27 mouse cellular contexts compared by ENCODE assay signal in genomic region chr8:104944665-104945064, GRCm38 (mm10). TPM values are rescaled to one million over a fixed set of nuclear protein-coding genes. Genes with fewer than 3 reads are reported as not detected.
A peak's percentile ranks its signal among the peaks of the same experiment; 100 is the strongest.
DNase-seq lines count a peak whose midpoint lies in the region; ATAC-seq and TF ChIP-seq lines count a peak whose summit lies in the region.
"Had no signal": no experiment of that assay in that cellular context is flagged by ENCODE, and none has a peak within 500 bp of the region (broad histone marks: within the 10 kb centered on the region; RNA-seq: fewer than 3 reads in every experiment).

No protein-coding gene starts in this region.

- ATAC-seq in intestine, postnatal 0 days: no peak
- ATAC-seq in intestine, embryonic 16.5 days: no peak
- ATAC-seq in liver, postnatal 0 days: no peak
- ATAC-seq: forebrain, embryonic 14.5 days; hindbrain, embryonic 16.5 days had no signal

- no peak overlapping the region for H3K9ac ChIP-seq in intestine, postnatal 0 days (ENCODE audit: low read depth, low read length)
- no peak overlapping the region for H3K9ac ChIP-seq in intestine, embryonic 16.5 days (ENCODE audit: low read depth, low read length)
- no peak overlapping the region for H3K9ac ChIP-seq in liver, postnatal 0 days (replicated peaks)
- H3K9ac ChIP-seq: embryonic facial prominence, embryonic 15.5 days; heart, embryonic 13.5 days; hindbrain, embryonic 12.5 days had no signal

- H3K27ac ChIP-seq in intestine, postnatal 0 days (ENCODE audit: low read depth, low read length): no peak overlapping the region
- no peak overlapping the region for H3K27ac ChIP-seq in intestine, embryonic 16.5 days (ENCODE audit: low read length)
- H3K27ac ChIP-seq in layer of hippocampus, adult 2 months: no peak overlapping the region
- no peak overlapping the region for H3K27ac ChIP-seq in liver, postnatal 0 days (ENCODE audit: low read depth)
- H3K27ac ChIP-seq: embryonic facial prominence, embryonic 15.5 days; forebrain, embryonic 10.5 days; heart, embryonic 13.5 days; hindbrain, embryonic 12.5 days had no signal

- WGBS in intestine, postnatal 0 days: 82% methylated on average over 2 of the region's 2 CpGs
- 71% methylated on average over 2 of the region's 2 CpGs for WGBS in intestine, embryonic 16.5 days
- 78% methylated on average over 2 of the region's 2 CpGs for WGBS in liver, postnatal 0 days (ENCODE audit: insufficient replicate concordance)

- no peaks in the 10 kb centered on the region for H3K36me3 ChIP-seq in intestine, postnatal 0 days (ENCODE audit: control insufficient read depth, insufficient read depth)
- no peaks in the 10 kb centered on the region for H3K36me3 ChIP-seq in intestine, embryonic 16.5 days (ENCODE audit: control insufficient read depth, insufficient read depth, low read length)
- H3K36me3 ChIP-seq in liver, postnatal 0 days (replicated peaks; ENCODE audit: insufficient read depth, low read length): no peaks in the 10 kb centered on the region
- H3K36me3 ChIP-seq: embryonic facial prominence, embryonic 15.5 days; forebrain, embryonic 10.5 days; heart, embryonic 13.5 days; hindbrain, embryonic 12.5 days had no signal

- no peaks in the 10 kb centered on the region for H3K9me3 ChIP-seq in intestine, postnatal 0 days (ENCODE audit: control insufficient read depth)
- no peaks in the 10 kb centered on the region for H3K9me3 ChIP-seq in intestine, embryonic 16.5 days (ENCODE audit: control insufficient read depth, low read length)
- H3K9me3 ChIP-seq in liver, postnatal 0 days (ENCODE audit: low read length): no peaks in the 10 kb centered on the region
- H3K9me3 ChIP-seq: embryonic facial prominence, embryonic 15.5 days; forebrain, embryonic 10.5 days; heart, embryonic 13.5 days; hindbrain, embryonic 12.5 days had no signal

- no peaks in the 10 kb centered on the region for H3K27me3 ChIP-seq in intestine, postnatal 0 days (replicated peaks; ENCODE audit: control insufficient read depth, insufficient read depth, low read length)
- no peaks in the 10 kb centered on the region for H3K27me3 ChIP-seq in intestine, embryonic 16.5 days (replicated peaks; ENCODE audit: control insufficient read depth, insufficient read depth, low read length)
- no peaks in the 10 kb centered on the region for H3K27me3 ChIP-seq in liver, postnatal 0 days (ENCODE audit: insufficient read depth, low read length)
- H3K27me3 ChIP-seq: embryonic facial prominence, embryonic 15.5 days; heart, embryonic 13.5 days; hindbrain, embryonic 12.5 days had no signal

- H3K4me1 ChIP-seq in intestine, postnatal 0 days (replicated peaks; ENCODE audit: control insufficient read depth, insufficient read depth, low read length): no peaks in the 10 kb centered on the region
- H3K4me1 ChIP-seq in intestine, embryonic 16.5 days (ENCODE audit: control insufficient read depth, insufficient read depth, low read length): no peaks in the 10 kb centered on the region
- H3K4me1 ChIP-seq in liver, postnatal 0 days (ENCODE audit: insufficient read depth): no peaks in the 10 kb centered on the region
- H3K4me1 ChIP-seq: embryonic facial prominence, embryonic 15.5 days; heart, embryonic 13.5 days; hindbrain, embryonic 12.5 days had no signal

- H3K4me2 ChIP-seq in intestine, postnatal 0 days (replicated peaks; ENCODE audit: low read depth): no peak overlapping the region
- no peak overlapping the region for H3K4me2 ChIP-seq in intestine, embryonic 16.5 days (ENCODE audit: low read depth, low read length)
- no peak overlapping the region for H3K4me2 ChIP-seq in liver, postnatal 0 days (ENCODE audit: low read depth, low read length)
- H3K4me2 ChIP-seq: embryonic facial prominence, embryonic 15.5 days; heart, embryonic 13.5 days; hindbrain, embryonic 12.5 days had no signal

- no peak overlapping the region for H3K4me3 ChIP-seq in intestine, postnatal 0 days (ENCODE audit: low read depth, low read length)
- H3K4me3 ChIP-seq in intestine, embryonic 16.5 days (ENCODE audit: low read length): no peak overlapping the region
- H3K4me3 ChIP-seq in layer of hippocampus, adult 2 months: no peak overlapping the region
- H3K4me3 ChIP-seq in liver, postnatal 0 days (ENCODE audit: low read depth, low read length): no peak overlapping the region
- H3K4me3 ChIP-seq: embryonic facial prominence, embryonic 15.5 days; erythroblast, embryonic 14.5 days; forebrain, embryonic 10.5 days; heart, embryonic 13.5 days; hindbrain, embryonic 12.5 days had no signal

- no peak for TF ChIP-seq EP300 in liver, postnatal 0 days (IDR thresholded peaks at IDR 0.05; ENCODE audit: low read depth)

- TF ChIP-seq CTCF in intestine, postnatal 0 days (IDR thresholded peaks at IDR 0.05; ENCODE audit: low read depth): peak; percentile 49
- TF ChIP-seq CTCF in layer of hippocampus, adult 2 months (conservative IDR thresholded peaks at IDR 0.05): peak; percentile 63
- peak; percentile 55 for TF ChIP-seq CTCF in liver, postnatal 0 days (IDR thresholded peaks at IDR 0.05; ENCODE audit: low read depth)

- DNase-seq in layer of hippocampus, adult 2 months (ENCODE audit: low spot score in 2 of 2): no peak
- DNase-seq in layer of hippocampus, postnatal 36 days: no peak
- DNase-seq in liver, postnatal 0 days: no peak
- no peak for DNase-seq in liver
- DNase-seq in cerebellum, adult 11-12 months: no peak
- DNase-seq: adrenal gland, adult 8-10 months; adrenal gland, postnatal 36 days; cerebellum, adult 8-10 months; cerebellum, postnatal 14 days; embryo, embryonic 11 days; heart, adult 18-20 months; heart, postnatal 10 days; heart, postnatal 4 days had no signal

RNA-seq across cellular contexts. Expression of gene Ces2f, which starts 2.5 kb away (rescaled TPM):
- polyA plus RNA-seq in intestine, postnatal 0 days (2015; fragmentation: Nextera tagmentation; extraction: Ambion mirVana): not detected in 2 replicates
- polyA plus RNA-seq in intestine, embryonic 16.5 days (2015; fragmentation: Nextera tagmentation; extraction: Ambion mirVana): not detected in 2 replicates
- not detected for total RNA-seq in layer of hippocampus, adult 2 months (2021)
- not detected for total RNA-seq in layer of hippocampus, postnatal 36 days (2021)
- polyA plus RNA-seq in liver, postnatal 0 days (2015; fragmentation: Nextera tagmentation; extraction: Ambion mirVana): not detected in 2 replicates
- total RNA-seq: adrenal gland, adult 8-10 months; adrenal gland, postnatal 36 days; common myeloid progenitor, adult 5-6 weeks; ES-E14; gastrocnemius, adult 8-10 months; heart, adult 18-20 months; heart, postnatal 10 days had no signal
- polyA plus RNA-seq: embryonic facial prominence, embryonic 11.5 days; erythroblast, embryonic 14.5 days; forebrain, embryonic 10.5 days; forebrain, embryonic 14.5 days; heart, embryonic 13.5 days; hindbrain, embryonic 12.5 days; hindbrain, embryonic 16.5 days had no signal

RNA-seq across cellular contexts. Expression of gene Ces2g, which starts 16.9 kb away (rescaled TPM):
- polyA plus RNA-seq in intestine, postnatal 0 days (2015; fragmentation: Nextera tagmentation; extraction: Ambion mirVana): 1.1 and 1.2 TPM in 2 replicates
- polyA plus RNA-seq in intestine, embryonic 16.5 days (2015; fragmentation: Nextera tagmentation; extraction: Ambion mirVana): 0.80 and 0.97 TPM in 2 replicates
- total RNA-seq in layer of hippocampus, adult 2 months (2021): under 1 TPM; 0.12 to 0.13 TPM
- total RNA-seq in layer of hippocampus, postnatal 36 days (2021): not detected
- 12.0 and 13.1 TPM in 2 replicates for polyA plus RNA-seq in liver, postnatal 0 days (2015; fragmentation: Nextera tagmentation; extraction: Ambion mirVana)
- polyA plus RNA-seq: embryonic facial prominence, embryonic 11.5 days; forebrain, embryonic 10.5 days; hindbrain, embryonic 12.5 days had no signal

RNA-seq across cellular contexts. Expression of gene Ces2e, which starts 18.6 kb away (rescaled TPM):
- polyA plus RNA-seq in intestine, postnatal 0 days (2015; fragmentation: Nextera tagmentation; extraction: Ambion mirVana): 161 and 172 TPM in 2 replicates
- 63.9 and 95.6 TPM in 2 replicates for polyA plus RNA-seq in intestine, embryonic 16.5 days (2015; fragmentation: Nextera tagmentation; extraction: Ambion mirVana)
- total RNA-seq in layer of hippocampus, adult 2 months (2021): not detected
- not detected for total RNA-seq in layer of hippocampus, postnatal 36 days (2021)
- polyA plus RNA-seq in liver, postnatal 0 days (2015; fragmentation: Nextera tagmentation; extraction: Ambion mirVana): 13.5 and 14.6 TPM in 2 replicates
- total RNA-seq: common myeloid progenitor, adult 5-6 weeks; gastrocnemius, adult 8-10 months had no signal
- polyA plus RNA-seq: erythroblast, embryonic 14.5 days; forebrain, embryonic 10.5 days; forebrain, embryonic 14.5 days; heart, embryonic 13.5 days; hindbrain, embryonic 12.5 days; hindbrain, embryonic 16.5 days had no signal

RNA-seq across cellular contexts. Expression of gene Ces2h, which starts 56.0 kb away (rescaled TPM):
- polyA plus RNA-seq in intestine, postnatal 0 days (2015; fragmentation: Nextera tagmentation; extraction: Ambion mirVana): not detected in 2 replicates
- polyA plus RNA-seq in intestine, embryonic 16.5 days (2015; fragmentation: Nextera tagmentation; extraction: Ambion mirVana): 0.05 TPM in 1 of 2 replicates, not detected in the other
- not detected for total RNA-seq in layer of hippocampus, adult 2 months (2021)
- total RNA-seq in layer of hippocampus, postnatal 36 days (2021): not detected
- polyA plus RNA-seq in liver, postnatal 0 days (2015; fragmentation: Nextera tagmentation; extraction: Ambion mirVana): not detected in 2 replicates
- total RNA-seq: adrenal gland, adult 8-10 months; adrenal gland, postnatal 36 days; common myeloid progenitor, adult 5-6 weeks; ES-E14; gastrocnemius, adult 8-10 months; gastrocnemius, postnatal 4 days; heart, adult 18-20 months; heart, postnatal 10 days; heart, postnatal 4 days had no signal
- polyA plus RNA-seq: embryonic facial prominence, embryonic 11.5 days; embryonic facial prominence, embryonic 15.5 days; erythroblast, embryonic 14.5 days; forebrain, embryonic 10.5 days; forebrain, embryonic 14.5 days; heart, embryonic 13.5 days; hindbrain, embryonic 12.5 days; hindbrain, embryonic 16.5 days had no signal
